In the genomic region with DNA sequence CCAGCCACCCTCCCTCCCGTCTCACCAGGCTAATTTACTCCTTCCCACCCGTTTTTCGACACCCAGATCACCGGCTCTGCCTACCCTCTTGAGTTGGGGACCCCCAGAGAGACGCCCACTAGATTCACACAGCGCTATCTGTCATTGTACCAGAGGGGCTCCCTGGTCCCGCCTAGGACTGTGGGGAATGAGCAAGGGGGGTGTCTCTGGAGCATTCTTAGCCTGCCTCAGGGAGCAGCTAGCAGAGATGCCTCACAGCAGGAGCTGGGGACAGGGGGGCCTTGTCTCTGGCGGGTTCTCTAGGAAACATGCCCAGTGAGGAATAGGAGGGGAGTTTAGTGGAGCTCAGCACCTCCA, we compare ENCODE assay signal across 29 mouse cellular contexts. TPM values are rescaled to one million over a fixed set of nuclear protein-coding genes. Genes with fewer than 3 reads are reported as not detected.
DNase-seq lines count a peak whose midpoint lies in the region; ATAC-seq and TF ChIP-seq lines count a peak whose summit lies in the region.
"Had no signal": no experiment of that assay in that cellular context is flagged by ENCODE, and none has a peak within 500 bp of the region (broad histone marks: within the 10 kb centered on the region; RNA-seq: fewer than 3 reads in every experiment).

No protein-coding gene starts in this region.

- DNase-seq in hindbrain, embryonic 11.5 days (ENCODE audit: low spot score), result no peak
- no peak for DNase-seq in hindbrain, postnatal 0 days (ENCODE audit: low spot score)
- no peak for DNase-seq in frontal cortex, postnatal 14 days (ENCODE audit: low spot score in 2 of 2)
- DNase-seq in layer of hippocampus, adult 11-12 months (ENCODE audit: low spot score), result no peak
- DNase-seq: B cell, adult 2 months; cerebellum, adult 11-12 months; gastrocnemius, postnatal 14 days; heart, adult 18-20 months; heart, postnatal 10 days; kidney, adult 2 months; kidney, postnatal 14 days; liver; lung, postnatal 36 days; midbrain, embryonic 14.5 days; right cerebral cortex, postnatal 25 days; spleen, adult 18-20 months; thymus, postnatal 36 days had no signal

- H3K4me1 ChIP-seq in hindbrain, embryonic 11.5 days (replicated peaks; ENCODE audit: control insufficient read depth, insufficient read depth, low read length), result no peaks in the 10 kb centered on the region
- H3K4me1 ChIP-seq in hindbrain, postnatal 0 days (ENCODE audit: insufficient read depth, low read length), result no peaks in the 10 kb centered on the region
- H3K4me1 ChIP-seq in hindbrain, embryonic 12.5 days, result peaks cover 7% of the 10 kb centered on the region
- peaks cover 12% of the 10 kb centered on the region for H3K4me1 ChIP-seq in hindbrain, embryonic 15.5 days (replicated peaks)
- H3K4me1 ChIP-seq in limb, embryonic 15.5 days, result peaks cover 13% of the 10 kb centered on the region; the same call in 1 of the 2 replicates
- H3K4me1 ChIP-seq: embryonic facial prominence, embryonic 12.5 days; liver, embryonic 15.5 days; lung, embryonic 15.5 days had no signal

- H3K4me3 ChIP-seq in hindbrain, embryonic 11.5 days (ENCODE audit: low read depth, low read length), result no peak overlapping the region
- H3K4me3 ChIP-seq in hindbrain, postnatal 0 days (ENCODE audit: low read length), result no peak overlapping the region
- no peak overlapping the region for H3K4me3 ChIP-seq in hindbrain, embryonic 12.5 days
- no peak overlapping the region for H3K4me3 ChIP-seq in hindbrain, embryonic 15.5 days
- no peak overlapping the region for H3K4me3 ChIP-seq in limb, embryonic 15.5 days
- H3K4me3 ChIP-seq: embryonic facial prominence, embryonic 12.5 days; heart, embryonic 12.5 days; layer of hippocampus, adult 2 months; liver, embryonic 15.5 days; lung, embryonic 15.5 days; megakaryocyte, embryonic 14.5 days had no signal

- 0 out of 2 replicates have a peak overlapping the region, but pooled peaks have one; percentile 24 for H3K27ac ChIP-seq in hindbrain, embryonic 11.5 days (ENCODE audit: low read depth, low read length)
- no peak overlapping the region for H3K27ac ChIP-seq in hindbrain, postnatal 0 days
- no peak overlapping the region for H3K27ac ChIP-seq in hindbrain, embryonic 12.5 days
- H3K27ac ChIP-seq in hindbrain, embryonic 15.5 days (replicated peaks), result no peak overlapping the region
- H3K27ac ChIP-seq in limb, embryonic 15.5 days, result no peak overlapping the region
- H3K27ac ChIP-seq: embryonic facial prominence, embryonic 12.5 days; layer of hippocampus, adult 2 months; liver, embryonic 15.5 days; lung, embryonic 15.5 days had no signal

- H3K4me2 ChIP-seq in hindbrain, embryonic 11.5 days (replicated peaks; ENCODE audit: low read depth, low read length), result no peak overlapping the region
- H3K4me2 ChIP-seq in hindbrain, postnatal 0 days (ENCODE audit: low read depth, low read length), result no peak overlapping the region
- H3K4me2 ChIP-seq in hindbrain, embryonic 12.5 days (replicated peaks), result no peak overlapping the region
- peak overlapping the region; percentile 29 for H3K4me2 ChIP-seq in hindbrain, embryonic 15.5 days
- H3K4me2 ChIP-seq in limb, embryonic 15.5 days, result 0 out of 2 replicates have a peak overlapping the region, but pooled peaks have one; percentile 10
- H3K4me2 ChIP-seq: embryonic facial prominence, embryonic 12.5 days; heart, embryonic 12.5 days; liver, embryonic 15.5 days; lung, embryonic 15.5 days had no signal

- TF ChIP-seq CTCF in hindbrain, postnatal 0 days (IDR thresholded peaks at IDR 0.05; ENCODE audit: low read depth), result no peak

- ATAC-seq in hindbrain, embryonic 11.5 days (ENCODE audit: low FRiP score), result no peak
- no peak for ATAC-seq in hindbrain, postnatal 0 days
- ATAC-seq in hindbrain, embryonic 12.5 days (ENCODE audit: low FRiP score), result 0 out of 2 replicates have a peak, but pooled peaks have one; percentile 32
- ATAC-seq in hindbrain, embryonic 15.5 days (ENCODE audit: low FRiP score, low read depth), result peak; percentile 46; the same call in 1 of the 2 replicates
- ATAC-seq in limb, embryonic 15.5 days (ENCODE audit: insufficient number of reproducible peaks, low FRiP score, low TSS enrichment, low read depth), result no peak
- ATAC-seq: forebrain, embryonic 14.5 days; Patski had no signal

- no peaks in the 10 kb centered on the region for H3K36me3 ChIP-seq in hindbrain, embryonic 11.5 days (ENCODE audit: control insufficient read depth, insufficient read depth, low read length)
- H3K36me3 ChIP-seq in hindbrain, postnatal 0 days (ENCODE audit: insufficient read depth, low read length), result no peaks in the 10 kb centered on the region
- H3K36me3 ChIP-seq in hindbrain, embryonic 12.5 days, result no peaks in the 10 kb centered on the region
- no peaks in the 10 kb centered on the region for H3K36me3 ChIP-seq in hindbrain, embryonic 15.5 days
- no peaks in the 10 kb centered on the region for H3K36me3 ChIP-seq in limb, embryonic 15.5 days
- H3K36me3 ChIP-seq: embryonic facial prominence, embryonic 12.5 days; G1E; heart, embryonic 12.5 days; liver, embryonic 15.5 days; lung, embryonic 15.5 days had no signal

- no peaks in the 10 kb centered on the region for H3K9me3 ChIP-seq in hindbrain, embryonic 11.5 days (ENCODE audit: control insufficient read depth, low read length)
- H3K9me3 ChIP-seq in hindbrain, postnatal 0 days (ENCODE audit: low read length), result no peaks in the 10 kb centered on the region
- H3K9me3 ChIP-seq in hindbrain, embryonic 12.5 days (replicated peaks), result no peaks in the 10 kb centered on the region
- no peaks in the 10 kb centered on the region for H3K9me3 ChIP-seq in hindbrain, embryonic 15.5 days
- H3K9me3 ChIP-seq in limb, embryonic 15.5 days, result no peaks in the 10 kb centered on the region
- H3K9me3 ChIP-seq: embryonic facial prominence, embryonic 12.5 days; heart, embryonic 12.5 days; liver, embryonic 15.5 days; lung, embryonic 15.5 days; megakaryocyte, embryonic 14.5 days had no signal

- no peak overlapping the region for H3K9ac ChIP-seq in hindbrain, embryonic 11.5 days (ENCODE audit: low read depth, low read length)
- H3K9ac ChIP-seq in hindbrain, postnatal 0 days (replicated peaks; ENCODE audit: low read length), result no peak overlapping the region
- H3K9ac ChIP-seq in hindbrain, embryonic 12.5 days, result no peak overlapping the region
- H3K9ac ChIP-seq in hindbrain, embryonic 15.5 days, result no peak overlapping the region
- H3K9ac ChIP-seq in limb, embryonic 15.5 days, result no peak overlapping the region
- H3K9ac ChIP-seq: embryonic facial prominence, embryonic 12.5 days; heart, embryonic 12.5 days; liver, embryonic 15.5 days; lung, embryonic 15.5 days had no signal

- 51% methylated on average over 8 of the region's 8 CpGs for WGBS in hindbrain, embryonic 11.5 days
- WGBS in hindbrain, postnatal 0 days, result 54% methylated on average over 8 of the region's 8 CpGs
- WGBS in hindbrain, embryonic 12.5 days, result 50% methylated on average over 8 of the region's 8 CpGs
- WGBS in hindbrain, embryonic 15.5 days, result 42% methylated on average over 8 of the region's 8 CpGs
- WGBS in limb, embryonic 15.5 days, result 14% methylated on average over 8 of the region's 8 CpGs

- no peaks in the 10 kb centered on the region for H3K27me3 ChIP-seq in hindbrain, embryonic 11.5 days (ENCODE audit: control insufficient read depth, insufficient read depth, low read length)
- H3K27me3 ChIP-seq in hindbrain, postnatal 0 days (ENCODE audit: insufficient read depth, low read length), result no peaks in the 10 kb centered on the region
- 0 out of 2 replicates have a peak, but pooled peaks cover 4% of the 10 kb centered on the region for H3K27me3 ChIP-seq in hindbrain, embryonic 12.5 days
- H3K27me3 ChIP-seq in hindbrain, embryonic 15.5 days, result no peaks in the 10 kb centered on the region
- H3K27me3 ChIP-seq in limb, embryonic 15.5 days, result peaks cover 70% of the 10 kb centered on the region
- H3K27me3 ChIP-seq: embryonic facial prominence, embryonic 12.5 days; liver, embryonic 15.5 days; lung, embryonic 15.5 days had no signal

RNA-seq across cellular contexts. Expression of a gene that starts 10.1 kb away (rescaled TPM):
- polyA plus RNA-seq in hindbrain, embryonic 11.5 days (2014; fragmentation: Nextera tagmentation; extraction: Ambion mirVana), result 0.03 and 0.23 TPM in 2 replicates
- total RNA-seq in hindbrain, postnatal 0 days (2014; rRNA removed), result 2.4 and 2.8 TPM in 2 replicates
- 0.69 and 0.83 TPM in 2 replicates for polyA plus RNA-seq in hindbrain, postnatal 0 days (2015; fragmentation: Nextera tagmentation; extraction: Ambion mirVana)
- polyA plus RNA-seq in hindbrain, embryonic 12.5 days (2016; fragmentation: Nextera tagmentation; extraction: Ambion mirVana), result not detected in 2 replicates
- polyA plus RNA-seq in hindbrain, embryonic 15.5 days (2015; fragmentation: Nextera tagmentation; extraction: Ambion mirVana), result 0.71 and 0.95 TPM in 2 replicates
- polyA plus RNA-seq in limb, embryonic 15.5 days (2015; fragmentation: Nextera tagmentation; extraction: Ambion mirVana), result 0.08 TPM in 1 of 2 replicates, not detected in the other
- total RNA-seq: gastrocnemius, postnatal 14 days had no signal
- polyA plus RNA-seq: embryonic facial prominence, embryonic 12.5 days; G1E; liver, embryonic 15.5 days; Patski had no signal

RNA-seq across cellular contexts. Expression of a gene that starts 42.7 kb away (rescaled TPM):
- 0.07 TPM in 1 of 2 replicates, not detected in the other for polyA plus RNA-seq in hindbrain, embryonic 11.5 days (2014; fragmentation: Nextera tagmentation; extraction: Ambion mirVana)
- 0.14 and 0.42 TPM in 2 replicates for total RNA-seq in hindbrain, postnatal 0 days (2014; rRNA removed)
- polyA plus RNA-seq in hindbrain, postnatal 0 days (2015; fragmentation: Nextera tagmentation; extraction: Ambion mirVana), result 0.06 and 0.15 TPM in 2 replicates
- polyA plus RNA-seq in hindbrain, embryonic 12.5 days (2016; fragmentation: Nextera tagmentation; extraction: Ambion mirVana), result 0.52 TPM in 1 of 2 replicates, not detected in the other
- polyA plus RNA-seq in hindbrain, embryonic 15.5 days (2015; fragmentation: Nextera tagmentation; extraction: Ambion mirVana), result not detected in 2 replicates
- not detected in 2 replicates for polyA plus RNA-seq in limb, embryonic 15.5 days (2015; fragmentation: Nextera tagmentation; extraction: Ambion mirVana)
- total RNA-seq: heart, adult 18-20 months; heart, postnatal 10 days had no signal
- polyA plus RNA-seq: G1E; heart, embryonic 12.5 days; kidney, adult 2 months; midbrain, embryonic 14.5 days; Patski had no signal

Comparison
In these comparisons a context has a peak if more than half of its experiments do, and no peak if none do; other contexts are left out.
1. ATAC-seq: peak in hindbrain, embryonic 12.5 days (single experiment) and hindbrain, embryonic 15.5 days (single experiment); none in hindbrain, embryonic 11.5 days (single experiment), hindbrain, postnatal 0 days (single experiment) and limb, embryonic 15.5 days (single experiment).
2. H3K4me2 ChIP-seq: peak in hindbrain, embryonic 15.5 days (single experiment) and limb, embryonic 15.5 days (single experiment); none in hindbrain, embryonic 11.5 days (single experiment), hindbrain, postnatal 0 days (single experiment) and hindbrain, embryonic 12.5 days (single experiment).